Mouse (Mus musculus) adrenal gland, adult 2 months (tissue): ENCODE measurements around the gene Hccs. TPM values are rescaled to one million over a fixed set of nuclear protein-coding genes. Genes with fewer than 3 reads are reported as not detected.
"Not testable (repeated sequence)": the region's sequence is repeated elsewhere in the genome, so short reads cannot be mapped to it uniquely, and the experiment has no call there.

ENCODE experiments used
- DNase-seq: peaks from one replicate; pipeline ENCODE4 v3.0.0; 2021
- long read RNA-seq: library from polyadenylated mRNA; stranded (forward); transcript quantifications from one replicate; pipeline ENCODE4 v2.0.0, GENCODE M21; 2021
- polyA plus RNA-seq: library from polyadenylated mRNA; depleted of rRNA; stranded (reverse); fragments of >200 nt; gene quantifications from 2 replicates; pipeline ENCODE4 v1.2.3, GENCODE M21; 2012; rRNA removed
- total RNA-seq, 2 experiments: library from RNA; stranded (reverse); gene quantifications; 2 replicates each; pipeline ENCODE4 v1.2.3; 2021

The Hccs gene
- 10 to 100 TPM; 24.6 to 27.1 TPM for total RNA-seq
- 7.0 and 9.0 TPM in 2 replicates for polyA plus RNA-seq
- long read RNA-seq, transcript Hccs-201 (7 exons, 2,320 nt), result major isoform, 17 of 43 reads
- long read RNA-seq, transcript Hccs-202 (7 exons, 2,473 nt), result minor isoform, 15 of 43 reads
- long read RNA-seq, partial matches to known transcripts, result 0 of 43 reads
- long read RNA-seq, other reads (novel, unspliced or antisense), result 11 of 43 reads

DNA sequence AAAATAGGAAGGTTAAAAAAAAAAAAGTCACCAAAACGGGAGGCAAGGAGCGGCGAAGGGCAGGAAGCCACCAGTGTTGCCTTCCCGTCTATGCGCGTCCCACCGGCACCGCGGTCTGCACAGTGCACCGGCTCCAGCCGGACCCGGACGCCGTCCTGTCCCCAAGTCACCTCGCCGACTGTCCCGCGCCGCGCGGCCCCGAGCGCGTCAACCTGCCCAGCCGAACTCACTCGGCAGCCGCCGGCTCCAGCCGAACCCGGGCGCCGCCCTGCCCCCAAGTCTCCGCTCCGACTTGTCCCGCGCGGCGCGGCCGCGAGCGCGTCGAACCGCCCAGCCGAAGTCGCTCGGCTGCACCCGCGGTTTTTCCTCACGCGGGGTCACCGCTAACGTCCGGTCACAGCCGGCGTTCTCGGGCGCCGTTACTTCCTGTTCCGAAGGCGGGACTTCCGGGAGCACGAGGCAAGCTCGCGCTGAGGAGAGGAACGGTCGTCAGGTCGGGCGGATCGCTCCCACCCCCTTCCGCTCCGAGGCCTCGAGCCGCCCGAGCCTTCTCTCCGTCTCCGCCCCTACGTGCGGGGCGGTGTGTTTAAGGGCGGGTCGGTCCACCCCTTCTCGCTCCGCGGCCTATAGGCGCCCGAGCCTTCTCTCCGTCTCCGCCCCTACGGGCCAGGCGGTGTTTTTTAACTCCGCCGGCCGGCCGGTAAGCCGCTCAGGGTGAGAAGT, at the start of gene Hccs:
Hccs (minus strand) TSS at position 428 of the 723 bp plus-strand sequence.
- peak; percentile 94 for DNase-seq

DNA sequence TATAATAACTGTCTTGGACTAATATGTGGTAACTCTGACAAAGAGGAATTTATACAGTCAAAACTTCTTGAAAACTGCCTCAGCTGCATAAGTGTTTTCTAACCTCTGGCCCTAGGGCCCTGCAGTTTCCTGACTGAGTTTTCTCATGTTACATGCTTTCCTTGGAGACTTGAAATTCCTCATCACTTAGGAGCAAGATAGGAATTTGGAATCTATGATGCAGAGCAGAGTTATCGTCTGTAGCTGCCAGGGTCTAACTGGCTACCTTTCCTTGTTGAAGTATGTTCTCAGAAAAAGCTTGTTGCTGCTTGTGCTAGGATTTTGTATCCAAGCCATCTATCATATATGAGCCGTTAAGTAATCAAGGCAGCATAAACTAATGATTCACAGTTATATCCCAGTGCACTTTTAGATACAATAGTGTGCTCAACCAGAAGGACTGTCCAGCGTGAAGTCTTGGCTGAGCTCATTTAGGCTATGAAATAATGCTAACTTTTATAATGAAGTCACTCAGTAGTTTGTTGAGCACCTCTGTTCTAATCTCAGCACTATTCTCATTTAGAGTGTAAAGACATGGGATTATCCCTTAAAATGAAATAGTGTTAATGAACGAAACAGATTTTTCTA, 37.1 kb upstream of the Hccs start:
- DNase-seq, result no peak

DNA sequence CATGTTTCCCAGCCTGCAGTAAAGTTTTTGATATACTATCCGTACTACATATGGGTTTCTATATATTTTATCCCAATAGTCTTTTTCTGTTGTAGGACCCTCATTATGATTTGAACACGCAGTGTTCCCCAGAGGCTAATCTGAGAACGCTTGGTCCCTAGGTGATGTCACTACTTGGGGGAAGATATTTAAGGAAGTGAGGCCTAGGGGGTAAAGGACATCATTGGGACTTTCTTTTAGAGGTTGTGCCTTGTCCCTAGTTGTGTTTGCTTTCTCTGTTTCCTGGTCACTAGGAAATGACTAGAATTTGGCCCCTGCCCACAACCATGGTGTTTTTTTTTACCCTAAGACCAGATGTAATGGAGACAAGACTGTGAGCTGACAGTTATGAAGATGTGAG, 18.0 kb upstream of the Hccs start:
- DNase-seq, result no peak

DNA sequence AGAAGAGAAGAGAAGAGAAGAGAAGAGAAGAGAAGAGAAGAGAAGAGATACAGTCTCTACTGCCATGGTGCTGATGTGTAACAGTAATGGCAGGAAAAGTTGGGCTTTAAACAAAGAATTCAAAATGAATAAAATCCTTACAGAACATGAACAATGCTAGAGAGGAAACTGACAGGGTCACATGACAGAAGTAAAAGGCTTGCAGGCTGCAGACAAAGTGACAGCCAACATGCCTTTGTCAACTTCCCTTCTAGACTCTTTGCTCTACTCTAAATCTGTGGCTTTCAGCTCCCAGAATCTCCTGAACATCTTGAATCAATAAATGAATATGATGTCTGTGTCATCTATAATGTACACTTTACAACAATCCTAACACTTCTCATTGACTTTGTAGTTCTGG, 17.4 kb upstream of the Hccs start:
- DNase-seq, result no peak

DNA sequence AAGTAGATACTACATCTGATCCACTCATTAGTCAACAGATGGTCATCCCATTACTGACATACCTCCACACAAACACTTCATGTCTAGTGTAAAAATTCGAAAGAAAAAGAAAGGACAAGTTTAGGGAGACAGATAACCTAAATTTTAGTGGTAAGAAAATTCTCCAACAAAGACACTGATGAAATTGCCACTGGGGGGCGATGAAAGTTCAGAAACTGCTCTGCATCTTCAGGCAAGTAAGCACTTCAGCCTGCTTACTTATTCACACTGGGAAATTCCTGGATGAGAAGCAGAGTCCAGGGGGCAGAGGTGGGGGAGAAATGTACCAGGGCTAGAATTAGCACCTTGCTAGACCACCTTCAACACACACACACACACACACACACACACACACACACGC, 12.1 kb upstream of the Hccs start:
- DNase-seq, result peak; percentile 31

DNA sequence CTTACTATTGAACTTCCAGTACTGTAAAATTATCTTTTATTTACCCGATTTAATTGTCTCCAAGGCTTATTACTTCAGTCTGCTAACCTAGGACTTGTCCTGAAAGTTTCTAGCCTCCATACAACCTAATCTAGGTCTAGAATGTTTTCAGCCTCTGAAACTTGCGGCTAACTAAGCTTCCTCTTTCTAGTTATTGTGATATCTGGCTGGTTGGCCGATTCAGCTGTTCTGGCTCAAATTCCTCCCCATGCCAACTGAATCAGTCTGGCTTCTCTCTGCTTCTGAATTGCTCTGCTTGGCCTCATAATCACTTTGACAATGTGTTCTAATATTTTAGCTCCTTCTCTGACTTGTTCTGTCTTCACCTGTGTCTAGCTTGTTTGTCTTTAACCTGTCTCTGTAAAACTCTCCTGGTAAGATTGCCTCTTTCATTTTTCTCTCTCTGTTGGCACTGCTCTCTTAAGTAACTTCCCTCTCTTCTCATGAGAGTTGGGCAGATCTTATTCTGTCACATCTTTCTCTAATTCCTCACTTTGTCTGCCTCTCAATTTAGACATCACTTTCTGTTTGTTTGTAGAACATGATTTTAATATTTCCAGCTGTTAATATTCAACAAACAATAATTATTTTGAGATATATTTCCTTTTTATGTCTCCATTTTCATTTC, 5.9 kb upstream of the Hccs start:
- DNase-seq, result no peak

DNA sequence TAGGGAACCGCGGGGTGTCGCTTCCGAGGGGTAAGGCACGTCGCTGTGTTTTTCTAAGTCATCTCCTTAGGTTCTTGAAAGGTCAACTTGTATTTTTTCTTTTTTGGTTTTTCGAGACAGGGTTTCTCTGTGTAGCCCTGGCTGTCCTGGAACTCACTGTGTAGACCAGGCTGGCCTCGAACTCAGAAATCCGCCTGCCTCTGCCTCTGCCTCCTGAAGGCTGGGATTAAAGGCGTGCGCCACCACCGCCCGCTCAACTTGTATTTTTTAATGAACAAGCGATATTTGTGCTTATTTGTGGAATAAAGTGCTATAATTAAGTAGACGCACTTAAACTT, 465 bp upstream of the Hccs start:
- not testable (repeated sequence) for DNase-seq

DNA sequence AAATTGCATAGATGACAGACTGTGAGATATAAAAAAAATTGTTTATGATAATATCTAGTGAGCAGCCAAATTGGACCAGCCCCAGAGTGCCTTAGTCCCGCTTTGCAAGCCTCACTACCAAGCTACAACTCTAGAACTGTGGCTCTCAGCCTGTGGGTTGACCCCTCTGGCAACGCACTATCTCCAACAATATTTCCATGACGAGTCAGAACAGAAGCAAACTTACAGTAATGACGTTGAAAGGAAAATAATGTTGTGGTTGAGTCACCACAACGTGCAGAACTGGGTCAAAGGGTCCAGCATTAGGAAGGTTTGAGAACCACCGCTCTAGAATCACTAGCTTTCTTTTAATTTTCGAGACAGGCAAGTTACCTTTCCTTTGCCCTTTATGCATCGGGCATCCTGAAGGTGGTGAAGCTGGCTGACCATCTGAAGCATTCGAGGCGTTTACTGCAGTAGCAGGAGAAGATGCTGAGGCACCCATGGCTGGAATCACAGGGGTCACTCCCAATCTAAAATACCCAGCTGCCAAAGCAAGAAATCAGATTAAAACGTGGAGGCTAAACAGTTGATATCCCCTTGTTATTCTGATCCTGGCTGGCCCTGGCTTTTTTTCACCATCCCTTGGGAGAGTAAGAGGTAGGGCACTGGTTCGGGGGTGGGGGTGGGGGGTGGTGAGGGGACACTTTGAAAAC, 959 bp downstream of the Hccs start:
- DNase-seq, result no peak

DNA sequence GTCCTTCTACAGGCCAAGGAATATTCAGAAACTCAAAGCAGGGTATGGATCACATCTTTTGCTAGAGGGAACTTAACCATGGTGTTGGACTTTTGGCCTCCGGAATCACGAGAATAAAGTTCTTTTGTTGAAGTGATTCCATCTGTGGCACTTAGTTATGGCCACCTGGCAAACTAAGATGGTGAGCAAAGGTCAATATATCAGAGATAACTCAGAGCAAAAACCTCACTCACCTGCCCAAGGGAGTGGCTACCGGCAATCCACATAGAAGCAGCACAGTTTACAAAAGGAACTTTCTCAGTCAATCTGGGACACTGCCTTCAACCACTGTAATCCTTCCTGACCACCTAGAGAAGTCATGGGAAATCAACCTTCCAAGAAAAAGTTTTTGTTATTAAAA, 11.6 kb downstream of the Hccs start:
- DNase-seq, result no peak

DNA sequence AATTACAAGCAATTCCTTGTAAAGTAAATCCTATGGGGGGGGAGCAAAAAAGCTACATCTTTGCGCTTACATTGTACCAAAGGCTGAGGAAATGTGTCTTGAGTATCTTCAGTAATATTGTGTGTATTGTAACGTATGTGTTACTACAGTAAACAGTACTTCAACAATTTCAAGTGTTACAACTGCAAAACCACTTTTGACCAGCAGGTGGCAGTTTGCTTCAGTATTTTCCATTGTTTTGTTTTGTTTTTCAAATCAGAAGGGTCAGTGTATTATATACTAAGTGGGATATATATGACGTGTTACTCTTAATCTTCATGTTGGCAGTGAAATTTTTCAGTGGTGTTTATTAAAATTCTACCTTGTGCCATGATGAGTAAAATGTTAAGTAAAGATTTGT, 16.2 kb downstream of the Hccs start:
- DNase-seq, result no peak

DNA sequence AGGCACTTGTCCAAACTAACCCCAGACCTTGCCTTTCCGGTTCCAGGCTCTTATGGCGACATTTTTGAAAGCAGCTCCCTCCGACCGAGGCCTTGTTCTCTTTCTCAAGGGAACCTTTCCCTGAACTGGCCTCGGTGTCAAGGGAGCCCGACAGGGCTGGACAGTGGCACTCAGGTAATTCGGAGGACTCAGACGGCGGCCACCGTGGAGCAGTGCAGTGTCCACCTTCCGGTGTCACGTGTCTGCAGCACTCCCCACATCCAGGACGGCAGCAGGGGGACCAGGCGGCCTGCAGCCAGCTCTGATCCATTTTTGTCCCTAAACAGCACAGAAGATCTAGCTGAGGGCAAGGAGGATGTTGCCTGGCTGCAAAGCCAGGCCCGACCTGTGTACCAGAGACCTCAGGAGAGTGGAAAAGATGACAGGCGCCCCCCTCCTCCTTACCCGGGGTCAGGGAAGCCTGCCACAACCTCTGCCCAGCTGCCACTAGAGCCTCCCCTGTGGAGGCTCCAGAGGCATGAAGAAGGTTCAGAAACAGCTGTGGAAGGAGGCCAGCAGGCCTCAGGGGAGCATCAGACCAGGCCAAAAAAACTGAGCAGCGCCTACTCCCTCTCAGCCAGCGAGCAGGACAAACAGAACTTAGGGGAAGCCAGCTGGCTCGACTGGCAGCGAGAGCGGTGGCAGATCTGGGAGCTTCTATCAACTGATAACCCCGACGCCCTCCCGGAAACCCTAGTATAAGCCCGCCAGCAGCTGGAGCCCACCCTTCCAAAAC, 17.7 kb downstream of the Hccs start:
- peak; percentile 38 for DNase-seq

DNA sequence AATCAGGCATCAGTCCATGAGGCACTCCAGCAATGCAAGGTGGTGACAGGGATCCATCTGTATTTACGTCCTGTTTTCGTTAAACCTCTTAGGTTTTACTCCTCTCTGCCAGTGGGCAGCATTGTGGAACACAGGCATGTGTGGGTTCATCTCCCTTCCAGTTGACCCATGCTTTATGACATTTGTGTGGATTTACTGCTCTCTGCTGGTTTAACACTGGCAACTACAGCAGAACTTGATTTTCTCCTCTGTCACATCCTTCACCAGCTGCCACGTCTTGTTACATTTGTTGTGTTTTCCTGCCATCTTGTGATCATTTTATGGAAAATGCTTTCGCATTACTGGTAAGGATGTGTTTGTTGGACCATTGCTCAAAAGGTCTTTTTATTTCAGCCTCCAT, 20.6 kb downstream of the Hccs start:
- no peak for DNase-seq

DNA sequence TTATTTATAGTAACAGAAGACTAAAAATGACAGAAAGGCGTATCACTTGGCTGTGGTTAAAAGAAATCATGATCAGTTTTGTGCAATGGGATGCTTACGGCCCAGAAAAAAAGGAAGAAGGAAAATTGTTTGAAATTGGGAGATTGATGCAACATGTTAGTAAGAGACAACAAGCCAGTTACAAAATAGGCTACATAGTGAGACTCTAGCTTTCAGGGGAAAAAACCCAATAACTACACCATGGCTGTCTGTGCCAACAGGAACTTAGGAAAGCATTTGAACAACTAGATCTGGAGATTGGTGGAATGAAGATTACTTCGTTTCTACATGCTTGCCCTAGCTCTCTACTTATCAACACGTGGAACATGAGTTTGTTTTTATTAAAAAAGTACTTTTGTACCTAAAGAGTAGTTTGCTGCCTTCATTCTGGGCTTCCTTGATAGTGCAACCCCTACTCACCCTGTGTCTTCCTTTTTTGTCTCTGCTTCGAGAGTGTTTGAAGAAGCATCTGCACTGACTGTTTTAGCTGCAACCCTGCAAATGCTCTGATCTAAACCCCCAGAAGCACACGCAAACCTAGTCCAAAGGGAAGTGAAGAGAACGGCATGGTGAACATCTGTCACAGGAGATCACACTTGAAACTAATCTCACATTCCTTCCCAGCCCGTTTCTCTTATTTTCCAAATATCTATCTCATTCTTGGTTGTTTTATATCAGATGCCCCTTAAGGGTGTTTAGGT, 56.6 kb downstream of the Hccs start:
- no peak for DNase-seq

DNA sequence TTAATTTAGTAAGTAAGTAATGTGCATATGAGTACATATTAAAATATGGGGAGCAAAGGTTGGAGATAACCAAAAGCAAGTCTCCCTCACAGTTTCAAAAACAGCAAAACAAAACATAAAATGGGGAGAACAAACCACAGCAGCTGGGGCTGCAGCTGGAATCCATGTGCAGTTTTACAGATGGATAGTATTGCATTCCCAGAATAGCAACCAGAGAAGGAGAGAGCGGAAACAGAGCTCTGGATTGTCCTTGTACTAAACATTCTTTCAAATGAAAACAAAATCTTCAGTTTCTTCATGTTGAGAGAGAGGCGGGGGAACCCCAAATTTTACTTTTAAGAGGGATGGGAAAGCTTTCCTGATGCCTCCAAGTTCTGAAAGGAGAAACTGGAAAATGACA, 58.0 kb downstream of the Hccs start:
- no peak for DNase-seq

DNA sequence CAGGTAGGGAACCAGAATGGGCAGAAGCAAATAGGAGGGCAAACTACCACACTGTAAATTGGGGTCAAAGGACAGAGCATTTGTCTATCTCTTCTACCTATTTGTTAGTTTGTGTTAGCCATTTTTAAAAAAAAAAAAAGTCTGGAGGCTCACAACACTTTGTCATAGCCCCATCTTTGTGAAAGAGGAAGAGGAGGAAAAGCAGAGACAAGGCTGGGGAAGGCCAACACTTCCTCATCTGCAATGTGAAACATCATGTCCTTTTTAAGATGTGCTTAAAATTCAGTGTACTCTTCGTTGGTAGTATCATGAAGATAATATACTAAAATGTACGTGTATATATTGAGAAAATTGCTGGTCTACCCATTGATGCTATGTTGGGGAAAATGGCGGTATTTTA, 59.1 kb downstream of the Hccs start:
- no peak for DNase-seq

DNA sequence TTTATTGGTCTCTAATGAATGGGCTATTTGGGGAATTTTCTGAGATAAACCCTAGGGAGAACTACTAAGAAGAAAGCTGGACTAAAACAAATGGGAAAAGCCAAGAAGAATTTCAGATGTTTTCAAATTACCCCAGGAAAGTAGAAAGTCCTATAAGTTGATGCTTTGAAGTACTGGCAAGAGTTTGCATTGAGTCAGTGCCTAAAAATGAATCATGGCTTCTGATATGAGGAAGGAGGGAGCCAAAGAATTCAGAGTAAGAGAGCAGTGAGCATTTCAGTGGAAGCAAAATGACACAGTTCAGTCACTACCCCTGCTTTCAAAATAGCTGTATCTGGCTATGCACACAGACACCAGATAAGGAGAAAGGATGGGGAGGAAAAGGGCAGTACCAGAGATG, 63.4 kb downstream of the Hccs start:
- DNase-seq, result no peak

DNA sequence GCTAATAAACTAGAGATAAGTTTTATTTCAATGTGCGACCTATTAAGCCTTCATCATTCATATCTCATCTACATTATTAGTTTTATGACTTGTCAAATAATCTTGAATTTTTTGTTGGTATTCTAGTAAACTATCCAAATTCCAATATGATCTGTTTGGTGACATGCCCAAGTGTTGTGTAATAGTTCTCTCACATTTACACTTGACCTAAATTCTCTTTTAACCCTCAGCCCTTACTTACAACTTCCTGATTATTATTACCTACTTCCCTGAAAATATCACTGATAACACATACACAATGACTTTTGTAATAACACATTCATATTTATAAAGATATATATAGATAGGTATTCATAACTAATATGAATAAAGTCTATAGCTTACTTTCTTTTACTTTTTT, 64.3 kb downstream of the Hccs start:
- DNase-seq, result no peak

DNA sequence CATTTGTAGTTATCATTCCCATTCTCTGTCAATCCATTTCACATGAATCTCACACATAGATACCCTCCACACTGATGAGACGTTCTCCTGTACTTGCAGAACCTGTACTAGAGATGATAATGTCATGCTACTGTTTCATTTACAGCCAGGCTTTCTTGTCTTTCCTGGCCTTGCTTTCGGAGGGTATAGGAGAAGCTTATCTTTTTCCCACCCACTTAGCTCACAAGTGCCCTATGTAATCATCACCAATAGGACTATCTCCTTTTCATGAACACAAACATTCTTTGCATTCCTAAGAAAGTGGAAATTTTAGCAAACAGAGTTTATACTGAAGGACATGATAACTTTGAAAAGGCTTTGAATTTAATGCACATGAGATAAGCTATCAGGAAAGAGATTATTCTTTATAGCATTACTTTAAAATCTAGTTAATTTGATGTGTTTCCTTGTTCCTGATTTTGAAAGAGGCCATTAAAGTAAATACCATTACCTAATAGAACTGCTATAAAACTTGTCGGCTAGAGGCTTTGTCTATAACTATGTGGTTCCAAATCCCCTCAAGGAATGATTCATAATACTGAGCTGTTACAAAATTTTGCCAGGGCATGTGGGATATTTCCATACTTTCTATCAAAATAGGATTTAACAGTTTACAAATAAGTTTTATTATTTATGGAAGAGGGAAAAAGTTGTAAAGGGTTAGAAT, 97.7 kb downstream of the Hccs start:
- DNase-seq, result no peak

DNA sequence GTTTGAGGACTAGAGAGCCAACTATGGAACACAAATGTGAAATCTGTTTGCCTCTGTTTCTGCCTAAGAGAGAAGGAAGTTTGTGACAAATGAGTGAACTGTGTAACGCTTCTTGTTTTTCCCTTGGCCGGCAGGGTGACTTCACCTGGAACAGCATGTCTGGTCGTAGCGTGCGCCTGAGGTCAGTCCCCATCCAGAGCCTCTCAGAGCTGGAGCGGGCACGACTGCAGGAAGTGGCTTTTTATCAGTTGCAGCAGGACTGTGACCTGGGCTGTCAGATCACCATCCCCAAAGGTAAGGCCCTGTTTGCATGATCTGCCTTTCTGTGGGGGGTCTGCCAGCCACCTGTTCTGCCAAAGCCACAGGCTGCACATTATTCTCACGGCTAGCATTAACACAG, 100.1 kb downstream of the Hccs start:
- no peak for DNase-seq

DNA sequence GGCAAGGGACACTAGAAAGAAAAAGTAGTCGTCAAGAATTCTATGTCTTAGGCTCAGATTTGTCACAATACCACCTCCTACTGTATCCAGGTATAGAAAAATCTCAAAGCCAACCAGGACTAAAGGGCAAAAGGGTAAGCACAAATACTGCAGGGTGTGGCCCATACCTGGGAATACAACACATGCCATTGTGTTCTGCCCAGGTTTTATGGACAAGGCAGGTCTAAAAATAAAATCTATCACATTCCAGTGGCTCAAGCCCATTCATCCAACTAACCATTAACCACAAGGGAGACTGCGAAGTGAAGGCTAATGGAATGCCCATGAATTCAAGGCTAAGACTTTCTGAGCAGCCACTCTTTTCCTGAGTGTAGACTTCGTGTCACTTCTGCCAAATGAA, 110.2 kb downstream of the Hccs start:
- no peak for DNase-seq
